Mouse (Mus musculus) forebrain, embryonic 10.5 days (tissue): ENCODE measurements around the gene Fam43b. TPM values are rescaled to one million over a fixed set of nuclear protein-coding genes. Genes with fewer than 3 reads are reported as not detected.

Experiments
- DNase-seq: peaks from one replicate; pipeline ENCODE4 v3.0.0-alpha.2; 2017; ENCODE audit warnings: low spot score; ENCODE audit errors: extremely low spot score
- H3K27ac ChIP-seq: fragments of 300-500 bp; sonication (generic); 2 replicates; pipeline ENCODE4 v1.5.1; 2016; ENCODE audit warnings: mild to moderate bottlenecking
- H3K27me3 ChIP-seq: fragments of 300-500 bp; sonication (generic); 2 replicates; pipeline ENCODE4 v1.6.1; 2016; ENCODE audit warnings: mild to moderate bottlenecking; ENCODE audit not compliant: poor library complexity, severe bottlenecking
- H3K36me3 ChIP-seq: fragments of 300-500 bp; sonication (generic); replicated peaks from 2 replicates; pipeline ENCODE4 v1.6.1; 2016; ENCODE audit warnings: mild to moderate bottlenecking, moderate library complexity
- H3K4me1 ChIP-seq: fragments of 300-500 bp; sonication (generic); 2 replicates; pipeline ENCODE4 v1.6.1; 2016
- H3K4me3 ChIP-seq: fragments of 300-500 bp; sonication (generic); 2 replicates; pipeline ENCODE4 v1.5.1; 2016; ENCODE audit warnings: mild to moderate bottlenecking, moderate library complexity
- H3K9me3 ChIP-seq: fragments of 300-500 bp; sonication (generic); 2 replicates; pipeline ENCODE4 v1.6.1; 2016; ENCODE audit warnings: mild to moderate bottlenecking, moderate library complexity
- WGBS: fragments of 180-500 bp; shearing (Covaris S2); methylation state at CpG from one replicate; pipeline ENCODE4 v1.1.7; 2016; 5-methylcytosine and 5-hydroxymethylcytosine counted together
- polyA plus RNA-seq: library from polyadenylated mRNA; unstranded; fragments of >200 nt; fragmentation: Nextera tagmentation; extraction: Ambion mirVana; gene quantifications from 2 replicates; pipeline ENCODE4 v1.2.1, GENCODE M21; 2016

Gene Fam43b
- polyA plus RNA-seq, 1 experiment from 2014 or later = not detected

GRCm38 (mm10) chr4:138356551-138356950 lies 39.8 kb downstream of the Fam43b start:
- Histone ChIP-seq H3K36me3 (no peaks in the 10 kb centered on the region), H3K9me3 (no peaks in the 10 kb centered on the region), H3K4me3 (no peak overlapping the region), H3K4me1 (peaks cover 6% of the 10 kb centered on the region), H3K27ac (no peak overlapping the region), H3K27me3 (peaks cover 13% of the 10 kb centered on the region)
- DNase-seq = no peak
- WGBS = 96% methylated on average over 12 of the region's 12 CpGs

- no peak for DNase-seq
- Histone ChIP-seq H3K27ac (no peak overlapping the region), H3K36me3 (no peaks in the 10 kb centered on the region), H3K9me3 (no peaks in the 10 kb centered on the region; the same call in 1 of the 2 replicates), H3K4me3 (no peak overlapping the region), H3K27me3 (peaks cover 9% of the 10 kb centered on the region), H3K4me1 (peaks cover 2% of the 10 kb centered on the region)
- 88% methylated on average over 8 of the region's 8 CpGs for WGBS
Measured at GRCm38 (mm10) chr4:138356141-138356540, 40.2 kb downstream of the Fam43b start.

- DNase-seq = no peak
- Histone ChIP-seq H3K27me3 (peaks cover 2% of the 10 kb centered on the region), H3K36me3 (no peaks in the 10 kb centered on the region), H3K9me3 (no peaks in the 10 kb centered on the region; the same call in 1 of the 2 replicates), H3K27ac (no peak overlapping the region), H3K4me3 (no peak overlapping the region), H3K4me1 (no peaks in the 10 kb centered on the region)
- WGBS = 89% methylated on average over 2 of the region's 2 CpGs
Measured at GRCm38 (mm10) chr4:138355496-138355895, 40.8 kb downstream of the Fam43b start.

- H3K4me1 ChIP-seq = no peaks in the 10 kb centered on the region
- no peaks in the 10 kb centered on the region for H3K27me3 ChIP-seq
- H3K4me3 ChIP-seq = no peak overlapping the region
- no peak for DNase-seq
- H3K9me3 ChIP-seq = no peaks in the 10 kb centered on the region; the same call in 1 of the 2 replicates
- H3K36me3 ChIP-seq = no peaks in the 10 kb centered on the region
- 89% methylated on average over 10 of the region's 10 CpGs for WGBS
- no peak overlapping the region for H3K27ac ChIP-seq
Measured at GRCm38 (mm10) chr4:138353438-138354171, 42.7 kb downstream of the Fam43b start.

- 82% methylated on average over 6 of the region's 6 CpGs for WGBS
- Histone ChIP-seq H3K9me3 (no peaks in the 10 kb centered on the region; the same call in 1 of the 2 replicates), H3K4me3 (no peak overlapping the region), H3K27me3 (no peaks in the 10 kb centered on the region), H3K4me1 (no peaks in the 10 kb centered on the region), H3K27ac (no peak overlapping the region), H3K36me3 (no peaks in the 10 kb centered on the region)
- no peak for DNase-seq
Measured at GRCm38 (mm10) chr4:138352692-138353091, 43.6 kb downstream of the Fam43b start.

- Histone ChIP-seq H3K27me3 (no peaks in the 10 kb centered on the region), H3K4me1 (no peaks in the 10 kb centered on the region), H3K9me3 (no peaks in the 10 kb centered on the region; the same call in 1 of the 2 replicates), H3K27ac (no peak overlapping the region), H3K36me3 (no peaks in the 10 kb centered on the region), H3K4me3 (no peak overlapping the region)
- WGBS = 90% methylated on average over 5 of the region's 5 CpGs
- DNase-seq = no peak
Measured at GRCm38 (mm10) chr4:138351821-138352220, 44.5 kb downstream of the Fam43b start.

- no peaks in the 10 kb centered on the region; the same call in 1 of the 2 replicates for H3K9me3 ChIP-seq
- H3K4me3 ChIP-seq = no peak overlapping the region
- H3K36me3 ChIP-seq = no peaks in the 10 kb centered on the region
- no peak for DNase-seq
- H3K27me3 ChIP-seq = no peaks in the 10 kb centered on the region
- no peak overlapping the region for H3K27ac ChIP-seq
- WGBS = 85% methylated on average over 7 of the region's 7 CpGs
- H3K4me1 ChIP-seq = no peaks in the 10 kb centered on the region
Measured at GRCm38 (mm10) chr4:138348716-138349115, 47.6 kb downstream of the Fam43b start.

GRCm38 (mm10) chr4:138347280-138347679 lies 49.0 kb downstream of the Fam43b start:
- no peak for DNase-seq
- WGBS = 89% methylated on average over 1 of the region's 1 CpGs
- H3K9me3 ChIP-seq = no peaks in the 10 kb centered on the region; the same call in 1 of the 2 replicates

GRCm38 (mm10) chr4:138344891-138345545 lies 51.3 kb downstream of the Fam43b start:
- no peak overlapping the region for H3K27ac ChIP-seq
- no peaks in the 10 kb centered on the region for H3K36me3 ChIP-seq
- 84% methylated on average over 9 of the region's 9 CpGs for WGBS
- no peak for DNase-seq
- no peak overlapping the region for H3K4me3 ChIP-seq
- no peaks in the 10 kb centered on the region for H3K27me3 ChIP-seq
- no peaks in the 10 kb centered on the region for H3K9me3 ChIP-seq
- H3K4me1 ChIP-seq = no peaks in the 10 kb centered on the region

More at GRCm38 (mm10) chr4:138347280-138347679, 49.0 kb downstream of the Fam43b start:
- no peaks in the 10 kb centered on the region for H3K36me3 ChIP-seq
- no peaks in the 10 kb centered on the region for H3K4me1 ChIP-seq
- H3K27ac ChIP-seq = no peak overlapping the region
- no peak overlapping the region for H3K4me3 ChIP-seq
- H3K27me3 ChIP-seq = no peaks in the 10 kb centered on the region

Other genes starting within 250 kb of the Fam43b start
- gene Hp1bp3, start 180.2 kb downstream of the Fam43b start, polyA plus RNA-seq = 147 and 152 TPM in 2 replicates
- 0.23 and 0.47 TPM in 2 replicates for gene Sh2d5, start 146.1 kb downstream of the Fam43b start, polyA plus RNA-seq
- gene Kif17, start 146.1 kb downstream of the Fam43b start, polyA plus RNA-seq = 0.25 and 0.39 TPM in 2 replicates
- 279 and 281 TPM in 2 replicates for gene Ddost, start 91.8 kb downstream of the Fam43b start, polyA plus RNA-seq
- 24.6 and 26.7 TPM in 2 replicates for gene Pink1, start 70.2 kb downstream of the Fam43b start, polyA plus RNA-seq
- gene Cda, start 28.5 kb downstream of the Fam43b start, polyA plus RNA-seq = 2.1 and 2.5 TPM in 2 replicates
- gene Mul1, start 38.1 kb upstream of the Fam43b start, polyA plus RNA-seq = 21.2 and 22.7 TPM in 2 replicates
- 0.96 and 0.98 TPM in 2 replicates for gene Camk2n1, start 57.8 kb upstream of the Fam43b start, polyA plus RNA-seq
- gene Vwa5b1, start 239.4 kb upstream of the Fam43b start, polyA plus RNA-seq = 0.17 and 0.43 TPM in 2 replicates